Mouse (Mus musculus) heart, adult 2 months (tissue): ENCODE data around the gene Chn2.

Experiments used
- CTCF ChIP-seq: fragments of 200-600 bp; IDR thresholded peaks from 2 replicates; pipeline ENCODE4 v1.8.1; 2022; ENCODE audit warnings: antibody characterized with exemption, mild to moderate bottlenecking, moderate library complexity
- EP300 ChIP-seq: fragments of 200-500 bp; IDR thresholded peaks from 2 replicates; pipeline ENCODE4 v1.6.1; 2011; ENCODE audit warnings: low read depth, low read length, control low read depth; ENCODE audit not compliant: insufficient read depth
- POLR2A ChIP-seq: fragments of 200-500 bp; IDR thresholded peaks from 2 replicates; pipeline ENCODE4 v1.6.1; 2011; ENCODE audit warnings: mild to moderate bottlenecking, low read depth, low read length, control low read depth; ENCODE audit not compliant: insufficient read depth

DNA sequence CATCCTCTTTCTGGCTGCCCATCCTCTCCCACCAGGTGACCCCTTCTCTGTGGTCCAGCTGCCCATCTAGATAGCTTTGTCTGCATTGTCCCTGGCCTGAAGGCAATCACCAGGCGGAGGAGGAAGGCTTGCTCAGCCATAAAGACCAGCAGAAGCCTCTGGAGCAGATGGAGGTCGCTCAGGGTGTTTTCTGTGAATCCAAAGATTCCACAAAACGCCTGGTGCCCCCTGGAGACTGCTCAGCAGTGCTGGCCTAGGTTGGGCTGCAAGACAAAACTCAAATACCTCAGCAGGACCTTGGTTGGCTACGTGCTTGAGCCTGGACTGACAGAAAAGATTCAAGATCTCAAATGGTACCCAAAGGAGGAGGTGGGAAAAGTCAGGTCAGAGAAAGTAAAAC lies 186.0 kb downstream of the Chn2 start:
- no peak for TF ChIP-seq CTCF
- TF ChIP-seq POLR2A = no peak
- TF ChIP-seq EP300 = no peak
